Mouse (Mus musculus) thymus, adult 2 months (tissue): ENCODE data around the gene Nudt9. TPM values are rescaled to one million over a fixed set of nuclear protein-coding genes. Genes with fewer than 3 reads are reported as not detected.
A peak's percentile ranks its signal among the peaks of the same experiment; 100 is the strongest.

ENCODE experiments used
- DNase-seq: peaks from one replicate; pipeline ENCODE4 v3.0.0; 2021
- H3K27ac ChIP-seq: fragments of 200-500 bp; 2 replicates; pipeline ENCODE4 v1.5.1; 2012; ENCODE audit warnings: low read length, control low read depth; ENCODE audit not compliant: control insufficient read depth, insufficient read depth
- H3K27me3 ChIP-seq: fragments of 200-500 bp; 2 replicates; pipeline ENCODE4 v1.6.1; 2012; ENCODE audit warnings: mild to moderate bottlenecking, low read length, moderate library complexity, mixed read lengths; ENCODE audit not compliant: control insufficient read depth, insufficient read depth
- H3K36me3 ChIP-seq: fragments of 200-500 bp; 2 replicates; pipeline ENCODE4 v1.6.1; 2012; ENCODE audit warnings: mild to moderate bottlenecking, low read length, moderate library complexity; ENCODE audit not compliant: control insufficient read depth, insufficient read depth
- H3K4me1 ChIP-seq: fragments of 200-500 bp; replicated peaks from 2 replicates; pipeline ENCODE4 v1.6.1; 2012; ENCODE audit warnings: low read length; ENCODE audit not compliant: control insufficient read depth, insufficient read depth
- H3K4me3 ChIP-seq: fragments of 200-500 bp; 2 replicates; pipeline ENCODE4 v1.5.1; 2012; ENCODE audit warnings: mild to moderate bottlenecking, low read length, control low read depth, moderate library complexity; ENCODE audit not compliant: control insufficient read depth, insufficient read depth
- CTCF ChIP-seq: fragments of 200-500 bp; IDR thresholded peaks from 2 replicates; pipeline ENCODE4 v1.5.1; 2012; ENCODE audit warnings: mild to moderate bottlenecking, control low read depth, low read length, moderate library complexity, borderline replicate concordance; ENCODE audit not compliant: control insufficient read depth, poor library complexity, insufficient read depth; ENCODE audit errors: extremely low read depth
- POLR2A ChIP-seq: fragments of 200-500 bp; IDR thresholded peaks from 2 replicates; pipeline ENCODE4 v1.6.1; 2012; ENCODE audit warnings: mild to moderate bottlenecking, low read length, control low read depth, moderate library complexity; ENCODE audit not compliant: control insufficient read depth, poor library complexity, insufficient read depth; ENCODE audit errors: extremely low read depth
- WGBS: fragments of 180-500 bp; shearing (Covaris S2); methylation state at CpG from one replicate; pipeline ENCODE4 v1.1.7; 2018; 5-methylcytosine and 5-hydroxymethylcytosine counted together
- polyA plus RNA-seq: library from polyadenylated mRNA; depleted of rRNA; stranded (reverse); fragments of >200 nt; gene quantifications from 2 replicates; pipeline ENCODE4 v1.2.3, GENCODE M21; 2012

The Nudt9 gene
- polyA plus RNA-seq, 1 experiment, result 43.6 TPM

DNA sequence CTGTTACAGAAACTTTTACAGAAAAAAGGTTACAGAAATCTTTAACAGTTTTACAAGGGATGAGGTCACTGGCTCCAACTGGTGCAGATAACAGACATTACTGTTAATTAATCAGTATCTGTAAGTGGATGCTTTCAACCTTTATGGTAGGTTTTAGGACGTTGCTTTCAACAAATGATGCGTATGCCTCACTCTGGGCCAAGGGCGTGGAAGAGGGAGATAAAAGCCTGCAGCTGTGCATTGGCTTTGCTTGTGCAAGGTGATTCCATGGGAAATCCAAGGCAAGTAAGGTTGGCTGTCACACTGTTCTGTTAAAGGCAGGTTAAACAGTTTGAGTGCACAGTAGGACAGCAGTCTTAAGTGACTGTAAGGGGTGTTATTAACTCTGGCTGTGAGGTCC lies 39.3 kb upstream of the Nudt9 start:
- no peak for DNase-seq
- Histone ChIP-seq H3K4me1 (peaks cover 10% of the 10 kb centered on the region), H3K4me3 (no peak overlapping the region), H3K36me3 (peaks cover 13% of the 10 kb centered on the region), H3K27ac (no peak overlapping the region; the same call in 1 of the 2 replicates), H3K27me3 (no peaks in the 10 kb centered on the region)
- TF ChIP-seq POLR2A, result no peak
- no peak for TF ChIP-seq CTCF
- WGBS, result 74% methylated on average over 3 of the region's 3 CpGs

DNA sequence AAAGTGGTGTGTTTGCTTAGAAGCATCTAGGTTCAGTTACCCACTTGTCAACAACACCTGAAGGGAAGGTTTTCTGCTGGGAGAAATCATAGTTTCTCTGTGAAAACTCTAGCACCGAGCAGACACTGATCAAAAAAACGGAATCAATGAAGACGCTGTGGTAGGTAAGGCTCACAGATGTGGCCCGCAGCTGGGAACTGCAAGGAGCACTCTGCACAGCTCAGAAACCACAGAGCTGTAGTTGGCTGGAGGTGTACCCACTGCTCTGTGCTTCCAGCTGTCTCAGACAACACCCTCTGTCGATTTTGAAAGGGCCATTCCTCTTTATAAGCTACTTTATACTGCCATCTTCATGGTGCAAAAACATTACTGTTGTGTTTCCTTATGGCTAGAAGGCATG lies 38.3 kb upstream of the Nudt9 start:
- 5% methylated on average over 5 of the region's 5 CpGs for WGBS
- Histone ChIP-seq H3K27ac (no peak overlapping the region), H3K27me3 (no peaks in the 10 kb centered on the region), H3K4me3 (no peak overlapping the region), H3K36me3 (peaks cover 13% of the 10 kb centered on the region), H3K4me1 (peaks cover 10% of the 10 kb centered on the region)
- no peak for TF ChIP-seq POLR2A
- TF ChIP-seq CTCF, result no peak
- DNase-seq, result peak; percentile 70

DNA sequence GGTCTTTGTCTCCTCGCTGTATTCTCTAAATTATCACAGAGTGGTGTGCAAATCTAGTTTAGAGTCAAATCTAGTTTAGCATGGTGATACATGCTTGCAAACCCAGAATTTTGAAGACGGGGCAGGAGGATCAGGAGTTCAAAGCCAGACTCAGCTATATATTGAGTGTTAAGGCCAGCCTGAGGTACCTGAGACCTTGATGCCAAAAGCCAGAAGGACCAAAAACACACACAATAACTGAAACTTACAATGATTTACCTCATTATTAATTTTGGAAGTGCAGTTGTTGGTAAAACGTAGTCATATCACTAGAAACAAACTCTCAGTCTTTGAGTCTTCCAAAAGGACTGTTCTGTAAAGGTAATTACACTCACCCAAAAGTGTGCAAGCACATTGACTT lies 36.7 kb upstream of the Nudt9 start:
- Histone ChIP-seq H3K36me3 (peaks cover 5% of the 10 kb centered on the region; the same call in 1 of the 2 replicates), H3K27ac (no peak overlapping the region), H3K4me3 (no peak overlapping the region), H3K4me1 (peaks cover 10% of the 10 kb centered on the region), H3K27me3 (no peaks in the 10 kb centered on the region)
- no peak for TF ChIP-seq CTCF
- TF ChIP-seq POLR2A, result no peak
- DNase-seq, result no peak
- 98% methylated on average over 3 of the region's 3 CpGs for WGBS

DNA sequence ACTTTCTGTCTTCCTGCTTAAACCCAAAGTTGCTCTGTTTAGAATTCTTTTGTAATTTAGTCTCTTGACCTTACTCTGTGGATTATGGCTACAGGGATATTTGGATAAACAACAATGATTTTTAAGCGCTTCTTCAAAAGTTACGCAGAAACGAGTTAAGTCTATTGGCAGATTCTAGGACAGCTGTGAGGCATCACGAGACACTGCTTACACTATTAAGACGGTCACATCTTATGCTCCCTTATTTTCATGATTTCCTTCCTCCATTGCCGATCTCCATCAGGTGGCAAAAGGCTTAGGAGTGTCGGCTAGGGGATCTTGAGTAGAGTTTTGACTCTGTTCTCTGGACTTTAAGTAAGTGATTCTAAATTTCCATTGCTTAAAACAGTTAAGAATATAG lies 35.8 kb upstream of the Nudt9 start:
- WGBS, result 99% methylated on average over 7 of the region's 7 CpGs
- Histone ChIP-seq H3K4me1 (peaks cover 10% of the 10 kb centered on the region), H3K27ac (no peak overlapping the region), H3K36me3 (peaks cover 5% of the 10 kb centered on the region; the same call in 1 of the 2 replicates), H3K4me3 (no peak overlapping the region), H3K27me3 (no peaks in the 10 kb centered on the region)
- no peak for DNase-seq
- TF ChIP-seq CTCF (no peak), POLR2A (no peak)

DNA sequence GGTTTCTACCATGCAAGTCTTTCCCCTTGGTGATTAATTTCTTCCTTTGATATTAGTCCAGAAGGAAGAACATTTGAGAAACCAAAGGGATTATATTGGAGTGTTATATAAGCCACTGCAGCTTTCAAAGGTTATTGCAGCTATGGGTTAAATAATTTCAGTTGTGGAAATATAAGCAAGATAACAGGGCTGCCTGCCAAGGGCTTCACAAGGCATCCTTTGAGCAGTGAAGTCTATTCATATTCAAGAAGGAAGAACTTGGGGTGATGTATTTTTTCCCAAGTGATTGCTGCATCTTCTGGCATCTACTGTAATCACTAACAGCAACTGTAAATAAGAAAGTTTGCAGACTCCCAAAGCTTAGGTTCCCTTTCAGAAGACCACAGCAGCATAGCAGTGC lies 34.7 kb upstream of the Nudt9 start:
- Histone ChIP-seq H3K36me3 (peaks cover 5% of the 10 kb centered on the region; the same call in 1 of the 2 replicates), H3K4me1 (peaks cover 9% of the 10 kb centered on the region), H3K27me3 (no peaks in the 10 kb centered on the region), H3K27ac (no peak overlapping the region), H3K4me3 (no peak overlapping the region)
- DNase-seq, result no peak
- TF ChIP-seq CTCF (no peak), POLR2A (no peak)

DNA sequence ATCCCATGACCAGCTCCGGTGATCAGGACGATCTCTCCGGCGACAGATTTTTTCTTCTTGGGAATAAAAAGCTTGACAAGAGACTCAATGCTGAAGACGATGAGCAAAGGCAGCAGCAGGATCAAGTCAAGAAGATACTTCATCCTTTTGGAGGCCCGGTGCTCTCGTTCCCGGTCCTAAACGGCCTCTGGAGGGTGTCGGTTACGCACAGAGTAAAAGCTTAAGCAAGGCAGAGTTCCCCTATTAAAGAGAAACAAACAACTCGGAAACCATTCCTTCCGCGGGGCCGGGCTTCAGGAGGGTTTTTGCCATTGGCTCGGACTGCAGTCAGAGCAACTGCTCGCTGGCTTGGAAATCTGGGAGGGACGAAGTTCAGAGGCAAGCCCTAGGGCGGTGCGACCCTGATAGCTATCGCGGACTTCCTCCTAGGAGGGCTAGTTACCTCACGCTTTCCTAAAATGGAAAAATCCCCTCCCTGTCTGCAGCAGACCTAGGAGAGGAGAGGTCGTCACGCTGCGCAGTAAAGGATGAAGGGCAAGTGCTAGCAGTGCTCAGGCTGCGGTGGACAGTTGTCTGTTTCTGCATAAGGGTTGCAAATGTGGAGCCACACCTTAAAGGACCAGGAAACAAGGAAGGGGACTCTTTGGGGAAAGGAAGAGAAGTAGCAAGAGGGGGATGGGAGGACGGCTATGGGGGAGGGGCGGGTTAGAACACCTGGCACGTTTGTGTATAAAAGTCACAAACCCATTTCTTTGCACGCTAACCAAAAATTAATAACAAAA lies 24.3 kb upstream of the Nudt9 start, which contains the start of gene Hsd17b11:
TSS of gene Hsd17b11 (minus strand) at position 323 of the 782 bp plus-strand sequence.
- TF ChIP-seq POLR2A (no peak; the same call in 1 of the 2 replicates), CTCF (no peak)
- H3K36me3 ChIP-seq, result no peaks in the 10 kb centered on the region
- H3K4me1 ChIP-seq, result peaks cover 37% of the 10 kb centered on the region
- DNase-seq, result peak; percentile 57
- H3K27me3 ChIP-seq, result no peaks in the 10 kb centered on the region
- whole genome bisulfite sequencing, result under 1% methylated on average over 31 of the region's 31 CpGs
- peak within 1 kb of the TSS; percentile 81 for H3K27ac ChIP-seq
- peak within 1 kb of the TSS; percentile 94 for H3K4me3 ChIP-seq
